Mouse (Mus musculus): ENCODE data around the gene Wwc1. TPM values are rescaled to one million over a fixed set of nuclear protein-coding genes. Genes with fewer than 3 reads are reported as not detected.
"Not testable (repeated sequence)": the region's sequence is repeated elsewhere in the genome, so short reads cannot be mapped to it uniquely, and the experiment has no call there.

Wwc1 gene
- polyA plus RNA-seq, 1 experiment from 2014 or later = 5.0 TPM

DNA sequence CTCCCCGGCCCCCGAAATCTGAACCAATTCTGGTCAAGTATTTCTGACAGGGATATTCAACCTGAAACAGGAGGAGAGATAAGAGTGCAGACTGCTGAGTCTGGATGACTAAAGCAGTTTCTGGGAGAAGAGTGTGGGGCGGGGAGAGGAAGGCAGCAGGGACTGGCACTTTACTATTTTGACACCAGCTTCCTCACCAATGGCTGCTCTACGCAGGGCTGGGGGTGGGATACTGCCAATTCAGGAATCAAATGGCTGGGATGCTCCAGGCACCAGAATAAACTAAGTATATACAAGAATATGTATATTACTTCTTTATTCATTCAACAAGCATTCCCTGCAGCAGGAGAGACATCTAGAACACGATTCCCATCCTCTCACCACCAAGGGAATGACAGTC, 116.7 kb downstream of the Wwc1 start:
- Histone ChIP-seq H3K27me3 (ENCODE audit: control insufficient read depth, insufficient read depth, low read length) (no peaks in the 10 kb centered on the region), H3K4me2 (ENCODE audit: low read depth, low read length) (no peak overlapping the region), H3K36me3 (ENCODE audit: control insufficient read depth, insufficient read depth, low read length) (no peaks in the 10 kb centered on the region), H3K9ac (ENCODE audit: low read length) (no peak overlapping the region), H3K27ac (ENCODE audit: low read length) (no peak overlapping the region), H3K4me3 (replicated peaks; ENCODE audit: low read length) (no peak overlapping the region), H3K4me1 (ENCODE audit: control insufficient read depth, insufficient read depth, low read length) (0 out of 2 replicates have a peak, but pooled peaks cover 4% of the 10 kb centered on the region), H3K9me3 (replicated peaks; ENCODE audit: control insufficient read depth, low read length) (no peaks in the 10 kb centered on the region)
- WGBS = 92% methylated on average over 5 of the region's 5 CpGs
- ATAC-seq (ENCODE audit: insufficient read depth, low FRiP score) = no peak

DNA sequence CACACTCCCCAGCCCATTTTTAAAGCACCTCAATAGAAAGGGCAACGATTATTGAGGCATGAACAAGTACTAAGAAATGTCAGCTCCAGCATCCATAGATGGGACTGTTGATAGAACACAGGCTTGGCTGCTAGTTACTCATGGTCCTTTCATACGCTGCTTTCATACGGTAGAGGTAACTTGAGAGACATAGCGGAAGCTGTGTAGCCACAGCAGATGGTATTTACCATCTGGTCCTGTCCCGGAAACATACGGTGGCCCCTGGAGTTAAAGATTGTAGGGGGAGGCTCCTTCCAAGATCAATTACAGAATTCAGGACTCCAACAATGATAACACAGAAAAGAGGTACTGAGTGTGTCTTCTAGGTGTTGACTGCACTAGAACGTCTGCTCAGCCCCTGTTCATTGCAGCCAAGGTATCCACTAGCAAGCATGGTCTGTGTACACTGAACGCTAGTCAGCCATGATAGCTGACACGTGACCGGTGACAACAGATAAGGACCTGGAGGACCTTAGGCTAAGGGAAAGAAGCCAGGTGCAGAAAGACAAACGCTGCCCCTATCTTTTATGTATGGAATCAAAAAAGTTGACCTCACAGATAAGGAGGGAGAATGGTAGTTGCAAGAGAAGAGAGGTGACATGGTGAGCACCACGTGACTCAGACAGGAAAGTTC, 122.8 kb downstream of the Wwc1 start:
- no peak overlapping the region for H3K9ac ChIP-seq (ENCODE audit: low read length)

DNA sequence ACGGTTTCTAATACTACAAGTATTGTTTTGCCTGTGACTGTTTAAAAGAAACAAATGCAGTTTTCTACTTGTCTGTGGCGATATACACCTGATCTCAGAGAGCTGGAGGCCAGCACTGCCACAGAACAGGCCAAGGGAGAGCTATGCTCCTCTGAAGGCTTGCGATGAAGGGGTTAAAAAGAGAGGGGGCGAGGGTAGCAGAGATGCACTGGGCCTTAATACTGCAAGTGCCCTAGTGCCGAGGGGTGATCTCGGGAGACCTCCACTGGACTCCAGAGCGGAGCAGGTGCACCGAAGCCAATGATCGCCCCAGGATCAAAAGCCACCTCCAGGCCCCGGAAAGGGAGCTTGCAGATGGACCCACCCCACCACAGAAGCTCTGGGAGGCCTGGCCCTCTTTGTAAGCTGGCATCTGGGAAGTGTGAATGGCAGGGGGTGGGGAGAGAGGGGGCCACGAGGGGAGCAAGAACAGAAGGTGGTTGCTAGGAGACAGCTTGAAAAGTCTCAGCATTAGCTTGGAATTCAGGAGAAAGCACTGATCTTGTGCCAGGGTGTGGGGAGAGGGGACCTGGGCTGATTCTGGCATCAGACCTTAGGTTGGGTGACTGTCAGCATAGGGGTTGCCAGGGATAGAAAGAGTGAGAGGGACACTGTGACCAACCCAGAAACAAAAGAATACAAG, 123.8 kb downstream of the Wwc1 start:
- Histone ChIP-seq H3K27me3 (ENCODE audit: control insufficient read depth, insufficient read depth, low read length) (no peaks in the 10 kb centered on the region), H3K9ac (ENCODE audit: low read length) (no peak overlapping the region), H3K27ac (ENCODE audit: low read length) (no peak overlapping the region), H3K4me2 (ENCODE audit: low read depth, low read length) (no peak overlapping the region), H3K36me3 (ENCODE audit: control insufficient read depth, insufficient read depth, low read length) (no peaks in the 10 kb centered on the region), H3K4me1 (ENCODE audit: control insufficient read depth, insufficient read depth, low read length) (no peaks in the 10 kb centered on the region), H3K4me3 (replicated peaks; ENCODE audit: low read length) (no peak overlapping the region), H3K9me3 (replicated peaks; ENCODE audit: control insufficient read depth, low read length) (no peaks in the 10 kb centered on the region)
- ATAC-seq (ENCODE audit: insufficient read depth, low FRiP score) = no peak
- WGBS = 55% methylated on average over 11 of the region's 11 CpGs

More for the DNA sequence above, 122.8 kb downstream of the Wwc1 start:
- peak; percentile 48; the same call in 1 of the 2 replicates for ATAC-seq (ENCODE audit: insufficient read depth, low FRiP score)
- Histone ChIP-seq H3K4me3 (replicated peaks; ENCODE audit: low read length) (no peak overlapping the region), H3K27ac (ENCODE audit: low read length) (no peak overlapping the region), H3K9me3 (replicated peaks; ENCODE audit: control insufficient read depth, low read length) (no peaks in the 10 kb centered on the region), H3K27me3 (ENCODE audit: control insufficient read depth, insufficient read depth, low read length) (no peaks in the 10 kb centered on the region), H3K36me3 (ENCODE audit: control insufficient read depth, insufficient read depth, low read length) (no peaks in the 10 kb centered on the region), H3K4me2 (ENCODE audit: low read depth, low read length) (no peak overlapping the region), H3K4me1 (ENCODE audit: control insufficient read depth, insufficient read depth, low read length) (no peaks in the 10 kb centered on the region)
- 69% methylated on average over 12 of the region's 12 CpGs for WGBS

DNA sequence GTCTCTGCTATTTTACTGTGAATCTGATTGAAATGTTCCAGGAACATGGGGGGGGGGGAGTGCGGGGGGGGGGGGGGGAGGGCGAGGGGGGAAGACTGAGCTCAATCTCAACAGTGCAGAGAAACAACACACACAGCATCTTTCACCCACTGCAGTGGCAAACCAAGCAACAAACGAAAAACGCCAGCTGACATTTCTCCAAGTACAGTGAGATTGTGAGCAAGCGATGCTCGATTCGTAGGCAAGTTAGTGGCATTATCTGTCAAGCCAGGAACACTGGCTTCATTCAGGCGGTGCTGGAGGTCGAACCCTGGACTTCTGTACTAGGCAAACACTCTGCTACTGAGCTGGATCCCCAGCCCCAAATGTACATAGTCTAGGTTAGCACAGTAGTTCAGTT, 124.8 kb downstream of the Wwc1 start:
- H3K9me3 ChIP-seq (replicated peaks; ENCODE audit: control insufficient read depth, low read length) = no peaks in the 10 kb centered on the region
- no peaks in the 10 kb centered on the region for H3K27me3 ChIP-seq (ENCODE audit: control insufficient read depth, insufficient read depth, low read length)
- no peaks in the 10 kb centered on the region for H3K4me1 ChIP-seq (ENCODE audit: control insufficient read depth, insufficient read depth, low read length)
- no peak overlapping the region for H3K9ac ChIP-seq (ENCODE audit: low read length)
- no peaks in the 10 kb centered on the region for H3K36me3 ChIP-seq (ENCODE audit: control insufficient read depth, insufficient read depth, low read length)
- no peak for ATAC-seq (ENCODE audit: insufficient read depth, low FRiP score)
- H3K27ac ChIP-seq (ENCODE audit: low read length) = no peak overlapping the region
- 72% methylated on average over 7 of the region's 9 CpGs for WGBS
- H3K4me2 ChIP-seq (ENCODE audit: low read depth, low read length) = no peak overlapping the region
- no peak overlapping the region for H3K4me3 ChIP-seq (replicated peaks; ENCODE audit: low read length)

DNA sequence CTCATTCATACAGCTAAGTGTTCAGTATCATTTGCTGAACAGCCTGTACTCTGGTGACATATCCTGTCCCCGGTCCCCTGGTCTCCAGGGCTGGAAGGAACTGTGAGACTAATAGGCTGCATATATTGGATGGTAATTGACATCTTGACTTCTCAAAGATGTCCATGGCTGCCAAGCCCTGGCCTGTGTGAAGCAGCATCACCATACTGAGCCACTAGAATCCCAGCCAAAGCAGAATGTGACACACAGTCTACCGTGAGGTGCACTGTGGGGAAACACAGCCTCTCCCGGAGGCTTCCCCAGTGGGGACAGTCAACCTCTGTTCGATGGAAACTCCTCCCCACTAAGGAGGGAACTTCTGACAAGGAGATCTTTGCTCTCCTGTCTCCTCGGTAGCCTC, 125.4 kb downstream of the Wwc1 start:
- WGBS = 83% methylated on average over 5 of the region's 5 CpGs
- H3K27me3 ChIP-seq (ENCODE audit: control insufficient read depth, insufficient read depth, low read length) = no peaks in the 10 kb centered on the region
- no peaks in the 10 kb centered on the region for H3K9me3 ChIP-seq (replicated peaks; ENCODE audit: control insufficient read depth, low read length)
- no peak overlapping the region for H3K9ac ChIP-seq (ENCODE audit: low read length)
- no peaks in the 10 kb centered on the region for H3K4me1 ChIP-seq (ENCODE audit: control insufficient read depth, insufficient read depth, low read length)
- no peaks in the 10 kb centered on the region for H3K36me3 ChIP-seq (ENCODE audit: control insufficient read depth, insufficient read depth, low read length)
- H3K4me3 ChIP-seq (replicated peaks; ENCODE audit: low read length) = no peak overlapping the region
- no peak for ATAC-seq (ENCODE audit: insufficient read depth, low FRiP score)
- H3K4me2 ChIP-seq (ENCODE audit: low read depth, low read length) = no peak overlapping the region
- H3K27ac ChIP-seq (ENCODE audit: low read length) = no peak overlapping the region

DNA sequence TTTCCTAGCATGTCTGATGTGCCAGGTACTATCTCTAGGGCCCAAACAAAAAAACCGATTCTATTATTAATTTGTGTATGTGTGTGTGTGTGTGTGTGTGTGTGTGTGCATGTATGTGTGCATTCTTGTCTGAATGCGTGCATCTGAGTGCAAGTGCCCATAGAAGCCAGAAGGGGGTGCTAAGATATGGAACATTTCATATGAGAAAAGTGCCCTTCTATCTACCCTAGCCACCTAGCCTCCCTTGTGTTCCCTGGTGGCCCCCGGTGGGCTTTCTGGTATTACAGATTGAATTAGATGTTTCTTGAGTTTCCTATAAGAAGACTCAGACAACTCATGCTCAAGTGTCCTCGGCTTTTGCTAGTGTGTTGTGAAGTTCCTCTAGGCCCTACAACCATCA, 126.7 kb downstream of the Wwc1 start:
- H3K36me3 ChIP-seq (ENCODE audit: control insufficient read depth, insufficient read depth, low read length) = no peaks in the 10 kb centered on the region
- H3K9ac ChIP-seq (ENCODE audit: low read length) = no peak overlapping the region
- H3K4me1 ChIP-seq (ENCODE audit: control insufficient read depth, insufficient read depth, low read length) = no peaks in the 10 kb centered on the region
- H3K27me3 ChIP-seq (ENCODE audit: control insufficient read depth, insufficient read depth, low read length) = no peaks in the 10 kb centered on the region
- 90% methylated on average over 4 of the region's 4 CpGs for WGBS
- H3K9me3 ChIP-seq (replicated peaks; ENCODE audit: control insufficient read depth, low read length) = no peaks in the 10 kb centered on the region
- H3K4me2 ChIP-seq (ENCODE audit: low read depth, low read length) = no peak overlapping the region
- no peak overlapping the region for H3K27ac ChIP-seq (ENCODE audit: low read length)
- no peak overlapping the region for H3K4me3 ChIP-seq (replicated peaks; ENCODE audit: low read length)
- no peak for ATAC-seq (ENCODE audit: insufficient read depth, low FRiP score)

DNA sequence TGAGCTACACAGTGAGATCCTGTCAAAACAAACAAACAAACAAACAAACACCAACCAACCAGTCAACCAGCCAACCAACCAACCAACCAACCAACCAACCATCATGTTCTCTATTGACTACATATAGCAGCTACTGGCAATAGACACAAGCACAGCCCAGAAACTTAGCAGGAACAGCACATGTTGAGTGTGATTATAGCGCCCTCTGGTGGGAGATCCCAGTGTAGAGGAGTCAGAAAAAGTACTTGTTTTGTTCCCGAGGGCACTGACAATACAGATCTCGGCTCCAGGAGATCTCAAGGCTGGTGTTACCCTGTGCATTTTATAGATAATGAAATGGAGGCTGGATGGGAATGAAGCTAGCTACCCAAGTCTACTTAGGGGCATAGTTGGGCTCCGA, 127.6 kb downstream of the Wwc1 start:
- no peaks in the 10 kb centered on the region for H3K27me3 ChIP-seq (ENCODE audit: control insufficient read depth, insufficient read depth, low read length)
- H3K9ac ChIP-seq (ENCODE audit: low read length) = no peak overlapping the region
- no peak for ATAC-seq (ENCODE audit: insufficient read depth, low FRiP score)
- H3K9me3 ChIP-seq (replicated peaks; ENCODE audit: control insufficient read depth, low read length) = no peaks in the 10 kb centered on the region
- H3K4me3 ChIP-seq (replicated peaks; ENCODE audit: low read length) = no peak overlapping the region
- H3K36me3 ChIP-seq (ENCODE audit: control insufficient read depth, insufficient read depth, low read length) = no peaks in the 10 kb centered on the region
- H3K4me2 ChIP-seq (ENCODE audit: low read depth, low read length) = no peak overlapping the region
- H3K4me1 ChIP-seq (ENCODE audit: control insufficient read depth, insufficient read depth, low read length) = no peaks in the 10 kb centered on the region
- 54% methylated on average over 4 of the region's 4 CpGs for WGBS
- H3K27ac ChIP-seq (ENCODE audit: low read length) = no peak overlapping the region

DNA sequence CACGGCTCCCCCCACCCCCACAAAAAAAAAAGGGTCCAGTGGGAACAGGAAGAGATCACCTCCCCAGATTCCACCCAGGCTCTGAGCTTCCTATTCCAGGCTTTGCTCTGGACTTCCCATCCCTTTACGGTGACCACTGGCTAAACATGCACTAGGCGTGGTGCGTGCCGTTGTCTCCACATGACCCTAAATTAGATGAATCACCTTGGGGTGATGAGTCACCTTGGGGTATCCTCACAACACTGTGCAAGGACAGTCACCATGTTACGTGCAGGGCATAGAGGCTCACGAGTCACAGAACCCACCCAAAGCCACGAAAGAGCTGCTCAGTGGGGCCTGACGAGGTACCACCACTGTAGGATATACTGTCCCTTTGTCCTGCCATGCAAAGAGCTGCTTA, 136.0 kb downstream of the Wwc1 start:
- H3K9me3 ChIP-seq (replicated peaks; ENCODE audit: control insufficient read depth, low read length) = no peaks in the 10 kb centered on the region
- no peak overlapping the region for H3K4me3 ChIP-seq (replicated peaks; ENCODE audit: low read length)
- no peaks in the 10 kb centered on the region for H3K27me3 ChIP-seq (ENCODE audit: control insufficient read depth, insufficient read depth, low read length)
- no peak overlapping the region for H3K27ac ChIP-seq (ENCODE audit: low read length)
- H3K9ac ChIP-seq (ENCODE audit: low read length) = no peak overlapping the region
- H3K4me2 ChIP-seq (ENCODE audit: low read depth, low read length) = no peak overlapping the region
- no peak; the same call in 1 of the 2 replicates for ATAC-seq (ENCODE audit: insufficient read depth, low FRiP score)
- no peaks in the 10 kb centered on the region for H3K36me3 ChIP-seq (ENCODE audit: control insufficient read depth, insufficient read depth, low read length)
- 85% methylated on average over 9 of the region's 9 CpGs for WGBS
- no peaks in the 10 kb centered on the region for H3K4me1 ChIP-seq (ENCODE audit: control insufficient read depth, insufficient read depth, low read length)

DNA sequence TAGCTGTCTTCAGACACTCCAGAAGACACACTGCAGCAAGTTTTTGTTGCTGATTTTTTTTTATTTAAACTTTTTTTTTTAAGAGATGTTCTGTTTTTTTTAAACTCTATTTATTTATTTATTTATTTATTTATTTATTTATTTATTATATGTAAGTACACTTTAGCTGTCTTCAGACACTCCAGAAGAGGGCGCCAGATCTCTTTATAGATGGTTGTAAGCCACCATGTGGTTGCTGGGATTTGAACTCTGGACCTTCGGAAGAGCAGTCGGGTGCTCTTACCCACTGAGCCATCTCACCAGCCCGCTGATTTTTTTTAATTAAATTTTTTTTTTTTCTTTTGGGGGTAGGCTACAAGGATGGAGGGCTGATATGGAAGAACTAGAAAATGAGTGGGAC, 137.8 kb downstream of the Wwc1 start:
- not testable (repeated sequence) for H3K4me3 ChIP-seq (replicated peaks; ENCODE audit: low read length); H3K4me1 ChIP-seq (ENCODE audit: control insufficient read depth, insufficient read depth, low read length); H3K9ac ChIP-seq (ENCODE audit: low read length); H3K9me3 ChIP-seq (replicated peaks; ENCODE audit: control insufficient read depth, low read length); H3K27me3 ChIP-seq (ENCODE audit: control insufficient read depth, insufficient read depth, low read length); ATAC-seq (ENCODE audit: insufficient read depth, low FRiP score); H3K4me2 ChIP-seq (ENCODE audit: low read depth, low read length); H3K36me3 ChIP-seq (ENCODE audit: control insufficient read depth, insufficient read depth, low read length); H3K27ac ChIP-seq (ENCODE audit: low read length)
- 76% methylated on average over 4 of the region's 4 CpGs for WGBS
